Mouse (Mus musculus): ENCODE measurements around the gene Pmf1. TPM values are rescaled to one million over a fixed set of nuclear protein-coding genes. Genes with fewer than 3 reads are reported as not detected.

Gene Pmf1
- total and polyA plus RNA-seq, 2 experiments from 2014 or later: 25.4 to 25.6 TPM

- no peak overlapping the region for H3K27ac ChIP-seq (ENCODE audit: low read depth, low read length)
- H3K27me3 ChIP-seq (ENCODE audit: insufficient read depth, low read length): no peaks in the 10 kb centered on the region
- no peak overlapping the region for H3K4me2 ChIP-seq (ENCODE audit: low read depth, low read length, poor library complexity, severe bottlenecking)
- no peak for ATAC-seq (ENCODE audit: low FRiP score)
- no peaks in the 10 kb centered on the region for H3K9me3 ChIP-seq (ENCODE audit: low read length)
- peaks cover 88% of the 10 kb centered on the region for H3K36me3 ChIP-seq (ENCODE audit: insufficient read depth, low read length)
- no peak overlapping the region for H3K4me3 ChIP-seq (ENCODE audit: low read depth, low read length)
- DNase-seq (ENCODE audit: low spot score): peak; percentile 24
- peak; percentile 42 for TF ChIP-seq CTCF (IDR thresholded peaks at IDR 0.05)
- H3K4me1 ChIP-seq (ENCODE audit: insufficient read depth, low read length): no peaks in the 10 kb centered on the region
- no peak overlapping the region for H3K9ac ChIP-seq (replicated peaks; ENCODE audit: low read length, poor library complexity, severe bottlenecking)
- WGBS: 96% methylated on average over 8 of the region's 8 CpGs
Measured at GRCm38 (mm10) chr3:88354396-88355165, 55.5 kb downstream of the Pmf1 start.

GRCm38 (mm10) chr3:88352907-88353306 is 57.2 kb downstream of the Pmf1 start:
- no peak overlapping the region for H3K4me2 ChIP-seq (ENCODE audit: low read depth, low read length, poor library complexity, severe bottlenecking)
- no peaks in the 10 kb centered on the region for H3K4me1 ChIP-seq (ENCODE audit: insufficient read depth, low read length)
- H3K27ac ChIP-seq (ENCODE audit: low read depth, low read length): no peak overlapping the region
- no peak for ATAC-seq (ENCODE audit: low FRiP score)
- H3K27me3 ChIP-seq (ENCODE audit: insufficient read depth, low read length): no peaks in the 10 kb centered on the region
- DNase-seq (ENCODE audit: low spot score): no peak
- no peak for TF ChIP-seq CTCF (IDR thresholded peaks at IDR 0.05)
- no peak overlapping the region for H3K4me3 ChIP-seq (ENCODE audit: low read depth, low read length)
- peaks cover 88% of the 10 kb centered on the region for H3K36me3 ChIP-seq (ENCODE audit: insufficient read depth, low read length)
- H3K9me3 ChIP-seq (ENCODE audit: low read length): no peaks in the 10 kb centered on the region
- 93% methylated on average over 9 of the region's 9 CpGs for WGBS
- H3K9ac ChIP-seq (replicated peaks; ENCODE audit: low read length, poor library complexity, severe bottlenecking): no peak overlapping the region

GRCm38 (mm10) chr3:88350732-88351131 is 59.4 kb downstream of the Pmf1 start:
- no peaks in the 10 kb centered on the region for H3K27me3 ChIP-seq (ENCODE audit: insufficient read depth, low read length)
- WGBS: 95% methylated on average over 13 of the region's 13 CpGs
- H3K4me1 ChIP-seq (ENCODE audit: insufficient read depth, low read length): no peaks in the 10 kb centered on the region
- no peak overlapping the region for H3K27ac ChIP-seq (ENCODE audit: low read depth, low read length)
- H3K4me3 ChIP-seq (ENCODE audit: low read depth, low read length): no peak overlapping the region
- no peaks in the 10 kb centered on the region for H3K9me3 ChIP-seq (ENCODE audit: low read length)
- ATAC-seq (ENCODE audit: low FRiP score) (no peak), DNase-seq (ENCODE audit: low spot score) (no peak)
- H3K9ac ChIP-seq (replicated peaks; ENCODE audit: low read length, poor library complexity, severe bottlenecking): no peak overlapping the region
- H3K36me3 ChIP-seq (ENCODE audit: insufficient read depth, low read length): peaks cover 93% of the 10 kb centered on the region
- no peak overlapping the region for H3K4me2 ChIP-seq (ENCODE audit: low read depth, low read length, poor library complexity, severe bottlenecking)
- no peak for TF ChIP-seq CTCF (IDR thresholded peaks at IDR 0.05)

Small RNA genes within 50 kb of the gene (microRNA-seq; reads per million reads assigned to microRNA genes)
- gene Mir7011 (ENCODE audit: borderline number of aligned reads): not detected

Other genes with a start within 250 kb of the Pmf1 start
- gene Rhbg, start 155.6 kb downstream of the Pmf1 start, total RNA-seq (2014; rRNA removed): 0.94 and 1.0 TPM in 2 replicates
- 0.21 and 0.41 TPM in 2 replicates for gene Rhbg, start 155.6 kb downstream of the Pmf1 start, polyA plus RNA-seq (2015; fragmentation: Nextera tagmentation; extraction: Ambion mirVana)
- gene Gm38392, start 123.1 kb downstream of the Pmf1 start, total RNA-seq (2014; rRNA removed): not detected in 2 replicates
- gene Gm38392, start 123.1 kb downstream of the Pmf1 start, polyA plus RNA-seq (2015; fragmentation: Nextera tagmentation; extraction: Ambion mirVana): 0.20 and 0.21 TPM in 2 replicates
- 6.2 TPM in 1 of 2 replicates, not detected in the other for gene Tsacc, start 113.3 kb downstream of the Pmf1 start, total RNA-seq (2014; rRNA removed)
- 5.2 and 7.9 TPM in 2 replicates for gene Tsacc, start 113.3 kb downstream of the Pmf1 start, polyA plus RNA-seq (2015; fragmentation: Nextera tagmentation; extraction: Ambion mirVana)
- gene Cct3, start 113.2 kb downstream of the Pmf1 start, total RNA-seq (2014; rRNA removed): 253 and 273 TPM in 2 replicates
- 372 and 391 TPM in 2 replicates for gene Cct3, start 113.2 kb downstream of the Pmf1 start, polyA plus RNA-seq (2015; fragmentation: Nextera tagmentation; extraction: Ambion mirVana)
- 28.5 and 39.2 TPM in 2 replicates for gene Glmp, start 85.3 kb downstream of the Pmf1 start, total RNA-seq (2014; rRNA removed)
- gene Glmp, start 85.3 kb downstream of the Pmf1 start, polyA plus RNA-seq (2015; fragmentation: Nextera tagmentation; extraction: Ambion mirVana): 106 and 109 TPM in 2 replicates
- 0.33 and 0.61 TPM in 2 replicates for gene Tmem79, start 74.2 kb downstream of the Pmf1 start, total RNA-seq (2014; rRNA removed)
- gene Tmem79, start 74.2 kb downstream of the Pmf1 start, polyA plus RNA-seq (2015; fragmentation: Nextera tagmentation; extraction: Ambion mirVana): 0.43 and 0.93 TPM in 2 replicates
- 86.7 and 112 TPM in 2 replicates for gene Smg5, start 74.1 kb downstream of the Pmf1 start, total RNA-seq (2014; rRNA removed)
- gene Smg5, start 74.1 kb downstream of the Pmf1 start, polyA plus RNA-seq (2015; fragmentation: Nextera tagmentation; extraction: Ambion mirVana): 44.2 and 49.4 TPM in 2 replicates
- gene Paqr6, start 45.7 kb downstream of the Pmf1 start, total RNA-seq (2014; rRNA removed): 4.5 and 13.5 TPM in 2 replicates
- 6.6 and 7.1 TPM in 2 replicates for gene Paqr6, start 45.7 kb downstream of the Pmf1 start, polyA plus RNA-seq (2015; fragmentation: Nextera tagmentation; extraction: Ambion mirVana)
- 0.38 TPM in 1 of 2 replicates, not detected in the other for gene Bglap3, start 37.6 kb downstream of the Pmf1 start, total RNA-seq (2014; rRNA removed)
- gene Bglap3, start 37.6 kb downstream of the Pmf1 start, polyA plus RNA-seq (2015; fragmentation: Nextera tagmentation; extraction: Ambion mirVana): not detected in 2 replicates
- gene Bglap2, start 31.6 kb downstream of the Pmf1 start, total RNA-seq (2014; rRNA removed): not detected in 2 replicates
- 0.51 TPM in 1 of 2 replicates, not detected in the other for gene Bglap2, start 31.6 kb downstream of the Pmf1 start, polyA plus RNA-seq (2015; fragmentation: Nextera tagmentation; extraction: Ambion mirVana)
- not detected in 2 replicates for gene Bglap, start 25.9 kb downstream of the Pmf1 start, total RNA-seq (2014; rRNA removed)
- gene Bglap, start 25.9 kb downstream of the Pmf1 start, polyA plus RNA-seq (2015; fragmentation: Nextera tagmentation; extraction: Ambion mirVana): not detected in 2 replicates
- 62.5 and 63.8 TPM in 2 replicates for gene Slc25a44, start 14.8 kb upstream of the Pmf1 start, total RNA-seq (2014; rRNA removed)
- gene Slc25a44, start 14.8 kb upstream of the Pmf1 start, polyA plus RNA-seq (2015; fragmentation: Nextera tagmentation; extraction: Ambion mirVana): 35.9 and 38.7 TPM in 2 replicates
- gene Sema4a, start 50.9 kb upstream of the Pmf1 start, total RNA-seq (2014; rRNA removed): 52.6 and 62.0 TPM in 2 replicates
- 42.1 and 44.2 TPM in 2 replicates for gene Sema4a, start 50.9 kb upstream of the Pmf1 start, polyA plus RNA-seq (2015; fragmentation: Nextera tagmentation; extraction: Ambion mirVana)
- gene Lmna, start 99.6 kb upstream of the Pmf1 start, total RNA-seq (2014; rRNA removed): 57.6 and 75.0 TPM in 2 replicates
- gene Lmna, start 99.6 kb upstream of the Pmf1 start, polyA plus RNA-seq (2015; fragmentation: Nextera tagmentation; extraction: Ambion mirVana): 74.1 and 77.2 TPM in 2 replicates
- 56.9 and 58.2 TPM in 2 replicates for gene Mex3a, start 122.1 kb upstream of the Pmf1 start, total RNA-seq (2014; rRNA removed)
- gene Mex3a, start 122.1 kb upstream of the Pmf1 start, polyA plus RNA-seq (2015; fragmentation: Nextera tagmentation; extraction: Ambion mirVana): 15.4 and 16.1 TPM in 2 replicates
- gene Rab25, start 138.0 kb upstream of the Pmf1 start, total RNA-seq (2014; rRNA removed): 0.60 TPM in 1 of 2 replicates, not detected in the other
- 0.46 TPM in 1 of 2 replicates, not detected in the other for gene Rab25, start 138.0 kb upstream of the Pmf1 start, polyA plus RNA-seq (2015; fragmentation: Nextera tagmentation; extraction: Ambion mirVana)
- 46.7 and 66.0 TPM in 2 replicates for gene Lamtor2, start 142.7 kb upstream of the Pmf1 start, total RNA-seq (2014; rRNA removed)
- 187 and 205 TPM in 2 replicates for gene Lamtor2, start 142.7 kb upstream of the Pmf1 start, polyA plus RNA-seq (2015; fragmentation: Nextera tagmentation; extraction: Ambion mirVana)
- gene Ubqln4, start 143.4 kb upstream of the Pmf1 start, total RNA-seq (2014; rRNA removed): 103 and 120 TPM in 2 replicates
- 29.7 and 30.4 TPM in 2 replicates for gene Ubqln4, start 143.4 kb upstream of the Pmf1 start, polyA plus RNA-seq (2015; fragmentation: Nextera tagmentation; extraction: Ambion mirVana)
- 236 and 250 TPM in 2 replicates for gene Ssr2, start 165.5 kb upstream of the Pmf1 start, total RNA-seq (2014; rRNA removed)
- 196 and 210 TPM in 2 replicates for gene Ssr2, start 165.5 kb upstream of the Pmf1 start, polyA plus RNA-seq (2015; fragmentation: Nextera tagmentation; extraction: Ambion mirVana)
- gene Arhgef2, start 195.6 kb upstream of the Pmf1 start, total RNA-seq (2014; rRNA removed): 59.6 and 80.3 TPM in 2 replicates
- 38.9 and 46.8 TPM in 2 replicates for gene Arhgef2, start 195.6 kb upstream of the Pmf1 start, polyA plus RNA-seq (2015; fragmentation: Nextera tagmentation; extraction: Ambion mirVana)
- 0.42 TPM in 1 of 2 replicates, not detected in the other for gene Rxfp4, start 242.8 kb upstream of the Pmf1 start, total RNA-seq (2014; rRNA removed)
- not detected in 2 replicates for gene Rxfp4, start 242.8 kb upstream of the Pmf1 start, polyA plus RNA-seq (2015; fragmentation: Nextera tagmentation; extraction: Ambion mirVana)